Mouse (Mus musculus) kidney, postnatal 14 days (tissue): ENCODE results near the gene Spint2.

Experiments used
- DNase-seq: peaks from one replicate; pipeline ENCODE4 v3.0.0; 2022; ENCODE audit warnings: mixed read lengths

Spint2 gene

DNA sequence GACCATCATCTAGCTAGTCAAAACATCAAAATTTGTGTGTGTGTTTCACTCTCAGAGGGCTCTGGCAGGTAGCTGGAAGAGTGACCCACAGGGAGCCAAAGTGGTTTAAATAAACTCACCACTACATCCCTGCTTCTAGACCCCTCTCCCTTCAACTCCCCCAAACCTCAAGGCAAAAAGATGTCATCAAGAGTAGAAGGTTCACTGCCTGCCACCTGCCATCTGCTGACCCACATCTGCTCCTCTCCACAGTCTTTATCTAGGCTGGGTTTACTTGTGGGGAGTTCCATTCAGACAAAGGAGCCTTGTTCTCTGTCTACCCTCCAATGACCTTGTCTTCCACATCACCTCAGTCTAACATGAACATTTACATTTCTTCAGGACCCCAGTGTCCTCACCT is 2.5 kb downstream of the Spint2 start:
- DNase-seq: no peak

DNA sequence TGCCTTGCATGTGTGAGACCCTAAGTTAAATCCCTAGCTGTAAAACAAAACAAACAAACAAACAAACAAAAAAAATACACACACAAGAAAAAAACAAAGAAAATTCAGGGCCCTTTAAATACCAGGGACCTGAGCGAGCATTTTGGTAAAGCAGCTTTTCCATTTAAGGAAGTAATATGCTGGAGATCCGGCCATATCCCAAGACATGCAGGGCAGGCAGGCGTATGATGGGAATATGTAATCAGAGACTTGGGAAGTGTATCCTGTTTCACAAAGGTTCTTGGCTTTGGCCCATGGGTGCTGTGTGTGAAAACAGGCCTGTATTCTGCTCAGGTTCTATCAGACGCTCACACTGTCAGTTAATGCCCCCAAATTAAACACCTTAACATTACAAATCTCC is 4.2 kb downstream of the Spint2 start:
- DNase-seq: no peak

DNA sequence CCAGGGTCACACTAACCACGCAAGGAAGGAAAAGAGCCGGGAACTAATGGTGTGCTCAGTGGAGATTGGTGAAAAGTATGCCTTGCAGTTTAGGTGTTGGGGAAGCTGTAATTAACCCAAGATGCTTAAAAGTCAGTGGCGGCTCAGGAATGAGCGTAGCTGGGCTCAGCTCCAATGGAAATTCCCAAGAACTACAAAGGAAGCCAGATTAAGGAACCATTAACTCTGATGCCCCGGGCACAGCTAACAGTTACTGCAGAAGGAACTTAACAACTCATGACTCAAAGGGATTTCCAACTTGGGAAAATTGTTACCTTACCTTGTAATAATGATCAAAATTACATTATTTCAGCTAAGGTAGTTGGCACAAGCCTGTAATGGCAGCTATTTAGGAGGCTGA is 5.0 kb downstream of the Spint2 start:
- peak; percentile 83 for DNase-seq

DNA sequence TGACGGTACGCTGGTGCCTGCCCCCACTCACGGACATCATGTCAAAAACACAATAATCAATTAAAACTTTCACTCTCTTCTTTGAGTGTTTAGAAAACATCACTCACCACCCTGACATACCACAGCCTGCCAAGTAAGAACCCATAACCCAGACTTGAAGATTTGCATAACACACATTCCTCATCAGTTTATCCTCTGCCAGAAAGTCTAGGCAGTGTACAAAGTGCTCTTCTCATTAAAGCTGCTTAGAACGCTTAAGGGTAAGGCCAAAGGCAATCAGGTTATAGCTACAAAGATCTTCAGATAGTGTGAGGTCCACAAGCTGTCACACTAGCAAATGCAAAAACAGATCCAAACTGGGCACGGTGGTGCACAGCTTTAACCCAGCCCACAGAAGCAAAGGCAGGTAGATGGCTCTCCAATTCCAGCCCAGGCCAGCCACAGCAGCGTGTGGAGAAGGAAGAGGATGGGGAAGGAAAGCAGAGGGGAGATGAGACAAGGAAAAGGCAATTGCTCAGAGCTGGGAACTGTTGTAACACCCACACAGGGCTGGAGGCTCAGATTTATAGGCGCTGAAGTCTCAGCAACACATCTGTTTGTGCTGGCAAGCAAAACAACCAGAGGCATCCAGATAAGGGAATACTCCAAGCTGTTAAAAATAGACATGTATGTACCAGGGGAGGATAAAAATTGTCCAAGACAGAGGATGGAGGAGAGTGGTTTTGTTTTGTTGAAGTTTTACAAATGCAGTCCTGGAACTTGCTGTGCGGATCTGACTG is 9.8 kb downstream of the Spint2 start:
- DNase-seq: peak; percentile 47

DNA sequence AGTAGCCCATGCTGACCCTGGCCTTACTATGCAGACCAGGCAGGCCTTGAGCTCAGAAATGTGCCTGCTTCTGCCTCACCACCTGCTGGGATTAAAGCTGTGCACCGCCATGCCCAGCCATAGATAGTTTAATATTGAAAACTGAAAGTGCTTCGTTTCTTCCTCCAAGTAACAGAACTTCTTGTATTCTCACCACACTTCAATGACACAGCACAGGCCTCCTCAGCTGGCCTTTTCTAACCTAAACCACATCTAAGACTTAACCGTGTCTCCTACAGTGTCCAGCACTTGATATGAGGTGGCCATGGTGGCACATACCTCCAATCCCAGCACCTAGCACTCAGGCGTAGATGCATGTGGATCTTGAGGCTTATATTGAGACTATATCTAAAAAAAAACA is 11.3 kb downstream of the Spint2 start:
- DNase-seq: no peak

DNA sequence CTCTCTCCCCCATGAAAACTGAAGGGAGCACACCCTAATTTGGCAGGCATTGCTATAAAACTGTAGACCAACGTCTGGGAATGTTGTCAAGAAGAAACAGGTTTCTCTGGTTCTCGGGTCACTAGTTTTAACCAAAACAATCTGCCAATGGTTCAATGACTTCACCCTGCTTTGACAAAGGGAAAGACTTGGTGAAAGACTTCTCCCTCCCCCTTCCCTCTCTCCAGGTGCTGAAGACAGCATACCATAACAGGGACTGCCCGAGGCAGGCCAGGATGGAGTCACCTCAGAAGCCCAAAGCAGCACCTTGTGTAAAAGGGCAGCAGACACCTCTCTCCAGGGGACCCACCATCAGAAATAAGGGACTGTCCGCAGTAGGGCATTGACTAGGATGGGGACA is 14.8 kb downstream of the Spint2 start:
- peak; percentile 63 for DNase-seq

DNA sequence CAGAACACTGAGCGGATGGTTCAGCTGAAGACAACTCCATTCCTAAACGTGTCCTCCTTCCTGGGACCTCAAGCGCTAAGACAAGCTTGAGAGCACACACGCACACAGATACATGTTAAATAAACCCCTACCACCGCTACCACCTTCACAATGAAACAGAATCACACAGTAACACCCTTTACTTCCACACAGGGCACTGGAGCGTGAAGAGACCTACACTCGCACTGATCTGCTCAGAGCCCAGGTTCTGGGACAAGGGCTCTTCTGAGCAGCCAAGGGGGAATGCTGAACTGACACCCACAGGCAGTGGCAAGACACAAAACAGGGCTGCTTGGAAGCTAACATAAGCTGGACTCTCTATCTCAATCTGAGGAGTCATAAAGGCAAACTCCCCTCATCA is 16.1 kb downstream of the Spint2 start:
- DNase-seq: no peak

DNA sequence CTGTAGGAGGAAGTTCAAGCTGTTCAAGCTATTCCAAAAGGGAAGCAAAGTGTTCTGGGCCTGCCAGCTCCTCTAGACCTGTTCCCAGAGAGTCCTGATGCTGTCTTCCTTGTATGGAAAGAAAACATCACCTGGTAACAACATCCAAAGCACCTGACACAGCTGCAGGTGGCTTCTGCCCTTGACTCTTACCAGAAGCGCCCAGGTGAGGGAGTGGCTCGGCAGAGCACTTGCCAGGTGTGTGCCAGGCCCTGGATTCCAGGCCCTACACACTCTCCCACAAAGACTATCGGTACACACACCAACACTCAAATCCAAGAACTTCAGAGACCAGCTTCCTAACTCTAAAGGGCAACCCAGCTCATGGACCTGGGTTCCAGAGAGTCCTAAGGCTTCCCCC is 17.9 kb downstream of the Spint2 start:
- DNase-seq: no peak

DNA sequence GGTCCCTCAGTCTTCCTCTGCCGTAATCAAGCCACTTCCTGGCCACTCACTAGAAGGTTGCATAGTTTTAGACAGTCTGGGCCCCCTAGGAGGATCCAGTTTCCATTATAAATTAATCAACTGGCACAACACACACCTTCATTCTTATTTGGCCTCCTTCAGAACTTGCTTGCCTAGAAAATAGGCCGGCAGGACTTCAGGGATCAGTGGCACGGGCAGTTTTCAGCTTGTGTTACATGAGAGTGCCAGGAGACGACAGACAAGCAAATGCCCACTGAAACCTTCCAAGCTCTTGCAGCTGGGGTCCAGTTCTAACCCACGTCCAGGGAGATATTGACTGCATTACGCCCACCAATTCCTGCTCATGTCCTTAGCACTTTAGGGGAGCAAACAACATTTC is 19.6 kb downstream of the Spint2 start:
- no peak for DNase-seq

DNA sequence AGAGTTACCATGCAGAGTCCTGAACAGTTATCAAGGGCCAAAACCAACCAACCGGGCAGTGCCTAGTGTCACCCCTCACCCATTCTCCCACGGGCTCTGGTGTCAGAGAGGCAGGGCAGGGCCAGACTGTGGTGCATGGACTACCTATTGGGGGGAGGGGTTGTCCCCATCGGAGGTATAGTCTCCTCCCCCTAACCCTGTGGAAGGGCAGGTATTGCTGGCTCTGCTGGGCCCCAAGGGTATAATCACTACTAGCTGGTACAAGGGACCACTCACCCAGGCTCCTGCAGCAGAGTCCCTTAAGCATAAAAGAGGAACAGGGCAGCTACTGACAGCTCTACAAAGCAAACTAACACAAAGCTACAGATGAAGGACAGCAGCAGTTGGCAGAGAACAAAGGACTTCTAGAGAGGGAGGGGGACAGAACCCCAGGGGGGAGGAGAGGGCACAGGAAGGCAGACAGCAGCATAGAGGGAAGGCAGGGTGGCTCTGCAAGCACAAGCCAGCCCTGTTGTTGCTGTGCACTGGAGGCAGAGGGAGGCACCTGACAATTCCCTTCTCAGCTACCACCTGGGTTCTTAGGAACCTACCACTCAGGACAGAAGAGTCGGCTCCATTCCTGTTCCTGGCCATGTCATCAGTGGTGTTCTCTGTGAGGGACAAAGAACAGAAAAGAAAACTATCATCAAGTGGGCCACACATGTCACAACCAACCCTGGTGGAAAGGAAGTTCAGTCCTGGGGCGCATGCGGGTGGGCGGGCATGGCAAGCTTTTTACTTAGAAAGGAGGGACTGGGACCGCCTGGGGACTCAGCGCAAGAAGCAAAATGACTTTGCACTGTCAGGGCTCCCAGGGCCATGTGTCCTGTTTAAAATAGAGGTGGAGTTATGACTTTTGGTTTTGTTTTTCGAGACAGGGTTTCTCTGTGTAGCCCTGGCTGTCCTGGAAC is 21.7 kb downstream of the Spint2 start:
- DNase-seq: no peak

DNA sequence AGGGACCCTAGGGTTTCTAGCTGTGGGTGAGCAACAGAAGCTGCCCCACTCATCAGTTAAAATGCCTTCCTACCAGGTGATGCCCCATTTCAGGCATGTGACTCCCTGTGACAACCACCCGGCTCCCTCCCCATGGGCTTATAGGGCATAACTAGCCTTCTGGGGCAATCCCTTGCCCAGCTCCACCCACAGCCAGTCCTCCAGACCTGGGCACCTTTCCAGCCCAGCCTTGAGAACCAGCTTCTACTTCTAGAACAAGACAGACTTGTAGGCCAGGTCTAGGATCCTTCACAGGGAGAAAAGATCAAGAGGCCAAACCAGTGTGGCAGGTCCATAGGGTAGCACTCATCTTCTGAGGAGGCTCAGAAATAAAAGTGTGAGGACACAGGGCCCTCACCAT is 24.3 kb downstream of the Spint2 start:
- DNase-seq: peak; percentile 73

DNA sequence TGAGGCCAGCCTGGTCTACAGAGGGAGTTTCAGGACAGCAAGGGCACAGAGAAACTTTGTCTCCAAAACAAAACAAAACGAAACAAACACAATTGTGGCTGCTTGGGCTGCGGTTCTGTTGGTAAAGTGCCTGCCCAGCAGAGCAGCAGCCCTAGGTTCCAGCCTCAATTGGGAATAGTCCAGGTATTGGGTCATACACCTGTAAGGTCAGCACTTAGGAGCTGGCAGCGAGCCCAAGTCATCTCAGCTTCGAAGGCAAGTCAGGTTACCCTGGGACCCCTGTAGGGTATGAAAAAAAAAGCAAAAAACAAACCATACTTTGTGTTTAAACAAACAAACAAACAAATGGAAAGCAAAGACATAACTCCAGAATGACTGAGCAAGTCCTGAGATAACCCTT is 25.8 kb downstream of the Spint2 start:
- no peak for DNase-seq

DNA sequence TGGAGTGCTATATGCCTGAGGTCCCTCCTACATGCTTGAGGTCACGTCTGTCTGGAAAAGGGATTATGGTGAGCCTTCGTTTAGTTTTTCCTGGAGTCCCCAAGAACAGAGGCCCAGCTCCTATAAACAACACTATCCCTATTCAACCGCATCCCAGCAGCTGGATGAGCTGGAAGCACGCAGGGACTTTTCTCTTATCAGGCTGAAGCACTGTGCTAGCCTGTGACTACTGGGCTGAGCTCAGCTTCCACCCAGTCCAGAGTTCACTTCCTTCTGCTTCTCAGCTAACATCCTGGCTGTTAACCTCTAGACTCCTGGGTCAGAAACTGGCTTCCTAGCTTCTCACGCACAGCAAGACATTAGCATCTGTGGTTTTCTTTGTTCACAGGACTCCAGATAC is 27.9 kb downstream of the Spint2 start:
- peak; percentile 64 for DNase-seq

DNA sequence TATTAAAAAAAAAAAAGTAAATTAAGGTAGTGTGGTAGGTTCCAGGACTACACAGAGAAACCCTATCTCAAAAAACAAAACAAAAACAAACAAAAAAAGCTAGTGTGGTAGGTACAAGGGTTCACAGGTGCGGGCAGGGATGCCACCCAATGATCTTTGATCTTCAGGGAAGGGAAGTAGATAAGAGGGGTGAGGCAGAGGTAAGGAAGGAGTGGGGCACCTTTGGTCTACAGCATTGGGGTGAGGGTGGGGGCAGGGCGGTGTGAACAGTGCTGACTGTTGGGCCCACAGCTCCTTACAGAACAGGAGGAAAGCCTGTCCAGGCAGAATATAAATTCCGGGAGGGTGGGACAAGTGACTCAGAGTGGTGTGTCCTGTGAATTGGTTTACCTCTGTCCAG is 30.5 kb downstream of the Spint2 start:
- no peak for DNase-seq

DNA sequence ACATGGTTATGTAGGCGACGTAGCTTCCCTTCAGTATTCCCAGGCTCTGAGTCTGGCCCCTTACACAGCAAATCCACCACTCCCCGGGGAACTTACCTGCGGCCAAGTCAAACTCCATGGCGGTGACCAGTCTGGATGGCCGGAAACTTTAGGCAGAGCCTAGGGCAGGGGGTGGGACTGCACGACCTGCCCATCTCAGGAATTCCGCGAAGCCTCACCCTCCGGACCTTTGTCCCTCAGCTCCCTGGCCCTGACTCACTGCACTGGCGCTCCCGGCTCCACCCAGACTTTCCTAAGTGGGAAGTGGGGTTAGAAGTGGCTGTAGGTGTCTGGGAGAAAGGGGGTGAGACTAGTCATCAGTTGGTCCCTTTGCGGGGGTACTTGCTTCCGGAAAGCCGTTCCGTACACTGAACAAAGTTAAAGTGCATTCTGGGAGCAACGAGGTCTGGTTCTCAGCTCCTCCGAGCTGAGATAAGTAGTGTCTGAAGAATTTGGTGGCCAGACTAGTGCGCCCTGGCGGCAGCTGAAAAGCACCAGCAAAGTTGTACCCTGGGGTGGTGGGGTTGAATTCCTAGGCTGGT is 33.4 kb downstream of the Spint2 start, which contains the start of gene 2200002D01Rik:
Gene 2200002D01Rik (minus strand): TSS at position 206 of the 581 bp plus-strand sequence.
- peak; percentile 71 for DNase-seq

DNA sequence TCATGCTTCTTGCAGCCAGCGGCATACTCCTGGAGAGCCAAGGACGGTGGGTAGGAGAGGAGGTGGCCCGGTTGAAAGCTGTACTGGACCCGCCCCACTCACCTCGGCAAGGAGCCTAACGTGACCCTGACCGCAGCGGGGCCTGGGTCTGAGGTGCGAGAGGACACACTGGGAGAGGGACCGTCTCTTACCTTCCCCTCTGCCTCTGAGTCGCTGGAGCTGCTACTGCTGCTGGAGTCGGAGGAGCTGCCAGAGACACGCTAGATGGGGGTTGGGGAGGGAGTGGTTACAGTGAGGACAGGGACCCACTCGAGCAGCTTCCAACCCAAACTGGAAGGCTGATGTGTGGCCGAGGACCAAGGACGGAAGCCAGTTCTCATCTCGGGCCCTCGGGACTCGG is 34.0 kb downstream of the Spint2 start:
- DNase-seq: peak; percentile 46

DNA sequence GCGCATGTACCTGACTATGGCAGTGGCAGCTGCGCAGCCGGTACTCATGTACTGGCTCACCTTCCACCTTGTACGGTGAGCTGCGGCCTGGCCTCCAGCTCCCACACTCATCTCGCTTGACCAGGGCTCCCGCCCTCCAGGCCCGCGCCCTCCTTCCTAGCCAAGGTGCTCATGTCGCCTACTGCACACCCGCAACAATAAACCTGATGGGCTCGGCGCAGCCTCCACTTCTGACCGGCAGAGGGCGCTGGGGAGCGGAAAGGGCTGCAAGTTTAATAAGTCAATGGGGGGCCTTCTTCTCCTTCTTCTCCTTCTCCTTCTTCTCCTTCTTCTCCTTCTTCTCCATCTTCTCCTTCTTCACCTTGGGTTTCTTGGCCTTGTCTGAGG is 34.4 kb downstream of the Spint2 start:
- peak; percentile 81 for DNase-seq

DNA sequence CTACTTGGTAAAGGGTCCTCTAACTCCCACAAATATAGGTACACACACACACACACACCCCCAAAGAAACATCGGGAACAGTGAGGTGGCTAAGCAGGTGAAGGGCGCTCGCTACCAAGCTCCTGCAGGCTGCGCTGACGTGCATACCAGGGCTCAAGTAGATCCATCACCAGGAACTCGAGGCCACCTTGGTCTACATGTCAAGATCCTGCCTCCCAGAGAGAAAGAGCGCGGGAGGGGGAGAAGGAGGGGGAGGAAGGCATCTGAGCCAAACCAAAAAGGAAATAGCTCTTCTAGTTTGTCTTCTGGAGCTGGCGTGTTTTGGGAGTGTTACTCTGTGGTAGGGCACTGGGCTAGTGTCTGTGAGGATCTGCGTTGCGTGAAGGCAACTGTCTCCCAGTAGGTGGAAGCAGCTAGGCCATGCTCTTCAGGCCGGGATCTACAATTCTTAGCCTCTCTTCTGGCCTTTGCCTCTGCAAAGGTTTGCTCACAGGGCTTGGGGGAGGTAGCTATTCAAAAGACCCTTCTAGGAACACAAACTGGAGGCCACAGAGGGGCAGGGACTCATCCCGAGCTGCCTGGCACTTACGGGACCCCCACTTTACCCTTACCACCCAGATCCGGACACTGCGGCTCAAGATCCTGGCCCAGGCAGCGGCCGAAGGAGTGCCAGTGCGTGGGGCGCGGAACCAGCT is 34.9 kb downstream of the Spint2 start:
- no peak for DNase-seq

DNA sequence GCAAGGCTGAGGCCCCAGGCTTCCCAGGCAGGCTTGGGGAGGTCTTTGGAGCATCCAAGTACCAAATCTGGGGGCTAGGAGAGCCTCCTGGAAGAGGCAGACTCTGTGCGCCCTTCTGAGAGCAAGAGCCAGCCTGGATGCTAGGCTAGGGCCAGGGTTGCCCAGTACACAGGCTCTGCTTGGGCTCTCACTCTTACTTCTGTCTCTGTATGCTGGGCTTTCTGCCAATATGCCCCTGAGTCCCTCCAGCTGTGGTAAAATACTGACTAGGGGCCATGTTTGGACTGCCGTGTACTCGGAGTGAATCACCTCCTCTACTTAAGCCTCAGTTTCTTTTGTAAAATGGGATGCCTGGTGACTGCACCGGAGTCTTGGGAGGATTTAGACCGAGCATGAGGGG is 35.7 kb downstream of the Spint2 start:
- no peak for DNase-seq

DNA sequence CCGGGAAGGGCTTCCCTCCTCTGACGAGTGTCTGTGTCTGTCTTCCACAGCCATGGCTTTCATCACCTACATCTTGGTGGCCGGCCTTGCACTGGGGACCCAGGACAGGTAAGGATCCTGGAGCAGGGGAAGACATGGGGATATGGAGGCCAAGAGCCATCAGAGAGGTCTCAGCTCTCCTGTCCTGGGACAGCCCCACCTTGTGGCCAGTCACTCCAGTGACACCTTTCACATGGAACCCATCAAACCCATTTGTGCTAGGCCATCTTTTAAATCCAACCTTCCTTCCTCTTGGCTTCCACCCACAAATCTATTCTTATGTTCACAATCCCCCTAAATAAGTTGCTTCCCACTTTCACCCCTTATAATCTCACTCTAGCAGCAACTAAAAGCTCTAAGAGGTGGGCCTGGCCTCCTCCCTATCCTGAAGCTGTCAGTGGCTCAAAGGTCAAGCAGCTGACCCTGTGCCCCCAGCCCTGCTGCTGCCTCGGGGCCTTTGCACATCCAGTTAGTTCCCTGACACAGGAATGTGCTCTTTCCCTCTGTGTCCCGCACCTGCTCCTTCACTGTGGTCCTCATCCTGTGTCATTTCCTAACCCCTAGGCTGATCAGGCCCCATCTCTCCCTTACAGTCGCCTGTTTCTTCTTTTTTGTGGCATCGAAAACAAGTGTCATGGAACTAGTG is 36.8 kb downstream of the Spint2 start:
- DNase-seq: no peak

DNA sequence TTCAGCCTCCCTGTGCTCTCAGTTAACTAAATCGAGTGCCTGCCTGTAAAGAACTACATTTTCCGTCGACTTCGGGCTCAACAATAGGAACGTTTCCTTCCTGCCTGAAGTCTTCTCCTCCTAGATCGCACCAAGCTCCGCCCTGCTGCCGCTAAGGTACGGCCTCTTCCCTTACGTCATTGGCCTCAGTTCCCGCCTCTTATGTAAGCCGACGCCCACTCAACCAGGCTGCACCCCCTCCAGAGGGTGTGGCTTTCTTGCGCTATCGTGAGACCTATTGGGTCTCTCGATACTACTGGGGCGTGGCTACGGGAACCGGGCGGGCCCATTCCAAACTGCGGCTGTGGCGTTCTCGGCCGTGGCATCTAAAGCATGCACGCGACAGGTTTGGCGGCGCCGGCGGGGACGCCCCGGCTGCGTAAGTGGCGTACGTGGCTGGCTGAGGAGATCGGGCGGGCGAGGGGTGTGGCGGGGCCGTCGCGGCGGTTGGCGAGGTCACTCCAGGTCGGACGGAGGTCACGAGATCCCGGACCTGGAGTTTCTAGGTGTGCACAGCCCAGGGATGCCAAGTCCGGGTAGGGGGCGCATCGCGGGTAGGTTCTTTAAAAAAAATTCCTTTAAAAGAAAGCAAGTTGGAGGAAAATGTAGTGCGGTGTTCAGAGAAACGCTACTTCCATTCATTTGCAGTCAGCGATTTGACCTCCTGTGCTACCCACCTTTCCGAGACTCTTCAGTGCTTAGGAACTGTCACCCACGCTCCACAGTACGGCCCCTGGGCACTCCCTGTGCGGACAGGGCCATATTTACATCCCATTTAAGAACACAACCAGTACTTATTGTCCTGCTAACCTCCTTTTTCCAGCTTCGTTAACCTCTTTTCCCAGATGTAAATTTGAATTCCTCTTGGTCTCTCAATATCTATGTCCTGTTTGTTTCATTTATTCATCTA is 43.4 kb downstream of the Spint2 start, which contains the start of gene Yif1b:
Gene Yif1b (plus strand): TSS at position 311 of the 949 bp plus-strand sequence.
- peak; percentile 98 for DNase-seq
